Mouse (Mus musculus): ENCODE data around the gene Snd1. TPM values are rescaled to one million over a fixed set of nuclear protein-coding genes. Genes with fewer than 3 reads are reported as not detected.
A peak's percentile ranks its signal among the peaks of the same experiment; 100 is the strongest.

Gene Snd1
- polyA plus RNA-seq, 3 experiments from 2014 or later: 44.7 to 54.7 (median 51.4) TPM

- ATAC-seq: no peak
Measured at GRCm38 (mm10) chr6:28819509-28820358, 344.8 kb downstream of the Snd1 start.

- ATAC-seq: no peak
Measured at GRCm38 (mm10) chr6:28822296-28822695, 347.4 kb downstream of the Snd1 start.

- no peak for ATAC-seq
Measured at GRCm38 (mm10) chr6:28823375-28823774, 348.4 kb downstream of the Snd1 start.

- no peak for ATAC-seq
Measured at GRCm38 (mm10) chr6:28823802-28824201, 348.9 kb downstream of the Snd1 start.

GRCm38 (mm10) chr6:28825894-28826293 lies 351.0 kb downstream of the Snd1 start:
- no peak for ATAC-seq

- ATAC-seq: no peak
Measured at GRCm38 (mm10) chr6:28826689-28827389, 351.9 kb downstream of the Snd1 start.

GRCm38 (mm10) chr6:28827565-28827964 lies 352.6 kb downstream of the Snd1 start:
- no peak for ATAC-seq

- ATAC-seq: no peak
Measured at GRCm38 (mm10) chr6:28828593-28828992, 353.7 kb downstream of the Snd1 start.

- ATAC-seq: no peak
Measured at GRCm38 (mm10) chr6:28830306-28830705, 355.4 kb downstream of the Snd1 start.

GRCm38 (mm10) chr6:28831011-28831853 lies 356.3 kb downstream of the Snd1 start, which contains the start of gene Lrrc4:
Gene Lrrc4, minus strand, starts transcription at chr6:28831747.
- no peak for ATAC-seq

- no peak for ATAC-seq
Measured at GRCm38 (mm10) chr6:28831854-28832750, 357.2 kb downstream of the Snd1 start.

GRCm38 (mm10) chr6:28832751-28833291 lies 357.9 kb downstream of the Snd1 start:
- peak; percentile 28 for ATAC-seq

- ATAC-seq: no peak
Measured at GRCm38 (mm10) chr6:28833380-28833822, 358.5 kb downstream of the Snd1 start.

- ATAC-seq: no peak
Measured at GRCm38 (mm10) chr6:28834046-28834445, 359.1 kb downstream of the Snd1 start.

- ATAC-seq: no peak
Measured at GRCm38 (mm10) chr6:28836600-28836999, 361.7 kb downstream of the Snd1 start.

- no peak for ATAC-seq
Measured at GRCm38 (mm10) chr6:28841569-28841968, 366.6 kb downstream of the Snd1 start.

- ATAC-seq: no peak
Measured at GRCm38 (mm10) chr6:28842375-28843276, 367.7 kb downstream of the Snd1 start.

GRCm38 (mm10) chr6:28845610-28846009 lies 370.7 kb downstream of the Snd1 start:
- no peak for ATAC-seq

GRCm38 (mm10) chr6:28847616-28848015 lies 372.7 kb downstream of the Snd1 start:
- no peak for ATAC-seq

GRCm38 (mm10) chr6:28848285-28848794 lies 373.4 kb downstream of the Snd1 start:
- no peak for ATAC-seq

Measured in inflammation-experienced regulatory T-cells, adult 6 months (primary cell).